Mouse (Mus musculus) intestine, postnatal 0 days (tissue): ENCODE data around the gene Gria1. TPM values are rescaled to one million over a fixed set of nuclear protein-coding genes. Genes with fewer than 3 reads are reported as not detected.

Experiments
- ATAC-seq: fragments of 200-750 bp; cut with Nextera tagmentation; 2 replicates; pipeline ENCODE4 v1.8.0; 2017; ENCODE audit warnings: mild to moderate bottlenecking, moderate TSS enrichment, moderate library complexity
- H3K27ac ChIP-seq: fragments of 300-500 bp; sonication (generic); 2 replicates; pipeline ENCODE4 v1.5.1; 2014; ENCODE audit warnings: mild to moderate bottlenecking, low read depth, low read length, moderate library complexity
- H3K27me3 ChIP-seq: fragments of 300-500 bp; sonication (generic); replicated peaks from 2 replicates; pipeline ENCODE4 v1.6.1; 2014; ENCODE audit warnings: low read length, mixed read lengths; ENCODE audit not compliant: control insufficient read depth, insufficient read depth
- H3K36me3 ChIP-seq: fragments of 300-500 bp; sonication (generic); 2 replicates; pipeline ENCODE4 v1.6.1; 2014; ENCODE audit warnings: mild to moderate bottlenecking, moderate library complexity; ENCODE audit not compliant: control insufficient read depth, insufficient read depth
- H3K4me1 ChIP-seq: fragments of 300-500 bp; sonication (generic); replicated peaks from 2 replicates; pipeline ENCODE4 v1.6.1; 2014; ENCODE audit warnings: antibody characterized with exemption, low read length, mixed read lengths; ENCODE audit not compliant: control insufficient read depth, insufficient read depth
- H3K4me2 ChIP-seq: fragments of 300-500 bp; sonication (generic); replicated peaks from 2 replicates; pipeline ENCODE4 v1.6.1; 2014; ENCODE audit warnings: low read depth, mild to moderate bottlenecking, moderate library complexity
- H3K4me3 ChIP-seq: fragments of 300-500 bp; sonication (generic); 2 replicates; pipeline ENCODE4 v1.5.1; 2014; ENCODE audit warnings: low read depth, low read length
- H3K9ac ChIP-seq: fragments of 300-500 bp; sonication (generic); 2 replicates; pipeline ENCODE4 v1.6.1; 2014; ENCODE audit warnings: mild to moderate bottlenecking, low read depth, low read length
- H3K9me3 ChIP-seq: fragments of 300-500 bp; sonication (generic); 2 replicates; pipeline ENCODE4 v1.6.1; 2016; ENCODE audit warnings: mixed run types; ENCODE audit not compliant: control insufficient read depth
- CTCF ChIP-seq: sonication (generic); IDR thresholded peaks from 2 replicates; pipeline ENCODE4 v1.5.1; 2016; ENCODE audit warnings: low read depth, mild to moderate bottlenecking, control low read depth, antibody characterized with exemption, moderate library complexity
- WGBS: fragments of 180-500 bp; shearing (Covaris S2); extraction: QIAGEN DNeasy Blood & Tissue Kit; methylation state at CpG from one replicate; pipeline ENCODE4 v1.1.7; 2014; 5-methylcytosine and 5-hydroxymethylcytosine counted together
- polyA plus RNA-seq: library from polyadenylated mRNA; unstranded; fragments of >200 nt; fragmentation: Nextera tagmentation; extraction: Ambion mirVana; gene quantifications from 2 replicates; pipeline ENCODE4 v1.2.1, GENCODE M21; 2015

The Gria1 gene
- polyA plus RNA-seq, 1 experiment from 2014 or later, result 0.64 TPM

GRCm38 (mm10) chr11:57072171-57072570 lies 61.0 kb downstream of the Gria1 start:
- Histone ChIP-seq H3K4me2 (no peak overlapping the region), H3K9me3 (no peaks in the 10 kb centered on the region), H3K4me3 (no peak overlapping the region), H3K9ac (no peak overlapping the region), H3K36me3 (no peaks in the 10 kb centered on the region), H3K27ac (no peak overlapping the region), H3K4me1 (no peaks in the 10 kb centered on the region), H3K27me3 (no peaks in the 10 kb centered on the region)
- 71% methylated on average over 6 of the region's 6 CpGs for WGBS
- no peak for TF ChIP-seq CTCF
- no peak for ATAC-seq

GRCm38 (mm10) chr11:57079423-57079822 lies 68.2 kb downstream of the Gria1 start:
- H3K27me3 ChIP-seq, result no peaks in the 10 kb centered on the region
- H3K36me3 ChIP-seq, result no peaks in the 10 kb centered on the region
- H3K4me1 ChIP-seq, result no peaks in the 10 kb centered on the region
- no peak overlapping the region for H3K4me3 ChIP-seq
- TF ChIP-seq CTCF, result no peak
- 73% methylated on average over 3 of the region's 3 CpGs for WGBS
- no peak overlapping the region for H3K27ac ChIP-seq
- no peak overlapping the region for H3K4me2 ChIP-seq
- H3K9ac ChIP-seq, result no peak overlapping the region
- no peak for ATAC-seq
- no peaks in the 10 kb centered on the region for H3K9me3 ChIP-seq

GRCm38 (mm10) chr11:57089527-57089926 lies 78.3 kb downstream of the Gria1 start:
- TF ChIP-seq CTCF, result no peak
- H3K27me3 ChIP-seq, result no peaks in the 10 kb centered on the region
- no peak overlapping the region for H3K27ac ChIP-seq
- H3K9ac ChIP-seq, result no peak overlapping the region
- 82% methylated on average over 5 of the region's 5 CpGs for WGBS
- H3K4me2 ChIP-seq, result no peak overlapping the region
- ATAC-seq, result no peak
- H3K4me1 ChIP-seq, result no peaks in the 10 kb centered on the region
- H3K36me3 ChIP-seq, result no peaks in the 10 kb centered on the region
- no peaks in the 10 kb centered on the region for H3K9me3 ChIP-seq
- no peak overlapping the region for H3K4me3 ChIP-seq

DNA sequence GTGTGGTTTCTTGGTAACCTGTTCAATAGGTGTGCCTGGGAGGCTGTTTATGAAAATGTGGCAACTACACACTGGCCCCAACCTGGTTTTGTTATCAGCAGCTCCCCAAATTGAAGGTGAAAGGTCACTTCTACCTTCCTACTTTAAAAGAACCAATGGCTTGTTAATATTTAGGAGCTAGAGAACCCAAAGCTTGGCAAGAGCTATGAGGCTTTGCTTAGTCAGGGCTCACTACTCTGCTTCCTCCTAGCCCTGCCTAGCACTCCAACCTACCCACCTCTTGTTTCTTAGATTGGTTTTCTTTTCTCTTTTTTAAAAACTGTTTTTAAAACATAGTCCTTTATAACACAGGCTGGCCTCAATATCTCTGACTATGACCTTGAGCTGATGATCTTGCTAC lies 79.5 kb downstream of the Gria1 start:
- no peaks in the 10 kb centered on the region for H3K27me3 ChIP-seq
- no peak overlapping the region for H3K9ac ChIP-seq
- no peak overlapping the region for H3K4me3 ChIP-seq
- H3K4me2 ChIP-seq, result no peak overlapping the region
- no peak for TF ChIP-seq CTCF
- H3K36me3 ChIP-seq, result no peaks in the 10 kb centered on the region
- no peak for ATAC-seq
- no peaks in the 10 kb centered on the region for H3K4me1 ChIP-seq
- no peak overlapping the region for H3K27ac ChIP-seq
- H3K9me3 ChIP-seq, result no peaks in the 10 kb centered on the region

- 68% methylated on average over 3 of the region's 3 CpGs for WGBS
Measured at GRCm38 (mm10) chr11:57091276-57091914, 80.2 kb downstream of the Gria1 start.

GRCm38 (mm10) chr11:57100491-57100890 lies 89.3 kb downstream of the Gria1 start:
- H3K4me2 ChIP-seq, result no peak overlapping the region
- no peak overlapping the region for H3K9ac ChIP-seq
- no peaks in the 10 kb centered on the region for H3K36me3 ChIP-seq
- H3K9me3 ChIP-seq, result no peaks in the 10 kb centered on the region
- no peak for TF ChIP-seq CTCF
- H3K4me3 ChIP-seq, result no peak overlapping the region
- WGBS, result 48% methylated on average over 5 of the region's 5 CpGs
- H3K27me3 ChIP-seq, result no peaks in the 10 kb centered on the region
- no peak for ATAC-seq
- H3K4me1 ChIP-seq, result no peaks in the 10 kb centered on the region
- no peak overlapping the region for H3K27ac ChIP-seq

More at GRCm38 (mm10) chr11:57091276-57091914, 80.2 kb downstream of the Gria1 start:
- Histone ChIP-seq H3K4me3 (no peak overlapping the region), H3K4me1 (no peaks in the 10 kb centered on the region), H3K27ac (no peak overlapping the region), H3K9me3 (no peaks in the 10 kb centered on the region), H3K9ac (no peak overlapping the region), H3K27me3 (no peaks in the 10 kb centered on the region), H3K4me2 (no peak overlapping the region), H3K36me3 (no peaks in the 10 kb centered on the region)
- TF ChIP-seq CTCF, result no peak
- ATAC-seq, result no peak

DNA sequence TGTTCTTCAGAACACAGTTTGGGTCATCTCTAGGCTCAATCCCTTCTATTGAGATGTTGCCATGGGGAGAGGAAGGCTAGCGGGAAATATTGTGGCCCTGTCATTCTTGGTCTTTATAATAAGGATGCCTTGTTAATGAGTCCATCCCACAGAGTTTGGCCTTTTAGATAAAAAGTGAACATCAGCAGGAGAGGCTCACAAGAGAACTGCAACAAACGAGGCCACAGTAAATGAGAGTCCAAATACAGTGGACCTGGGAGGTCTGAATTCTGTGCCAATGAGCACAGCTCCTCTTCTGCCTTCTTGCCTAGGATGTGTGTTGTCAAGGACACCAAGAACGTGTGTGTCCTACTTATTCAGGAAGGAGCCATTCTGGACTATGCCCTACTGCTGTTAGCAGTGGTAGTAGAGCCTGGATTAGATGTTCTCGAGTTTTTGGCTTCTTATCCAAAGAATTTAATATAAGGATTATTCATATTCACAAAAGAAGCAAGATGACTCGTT lies 92.6 kb downstream of the Gria1 start:
- Histone ChIP-seq H3K27me3 (no peaks in the 10 kb centered on the region), H3K9ac (no peak overlapping the region), H3K4me2 (no peak overlapping the region), H3K36me3 (no peaks in the 10 kb centered on the region), H3K4me1 (no peaks in the 10 kb centered on the region), H3K9me3 (no peaks in the 10 kb centered on the region), H3K27ac (no peak overlapping the region), H3K4me3 (no peak overlapping the region)
- 77% methylated on average over 5 of the region's 5 CpGs for WGBS
- ATAC-seq, result no peak
- TF ChIP-seq CTCF, result no peak
